In the genomic region with DNA sequence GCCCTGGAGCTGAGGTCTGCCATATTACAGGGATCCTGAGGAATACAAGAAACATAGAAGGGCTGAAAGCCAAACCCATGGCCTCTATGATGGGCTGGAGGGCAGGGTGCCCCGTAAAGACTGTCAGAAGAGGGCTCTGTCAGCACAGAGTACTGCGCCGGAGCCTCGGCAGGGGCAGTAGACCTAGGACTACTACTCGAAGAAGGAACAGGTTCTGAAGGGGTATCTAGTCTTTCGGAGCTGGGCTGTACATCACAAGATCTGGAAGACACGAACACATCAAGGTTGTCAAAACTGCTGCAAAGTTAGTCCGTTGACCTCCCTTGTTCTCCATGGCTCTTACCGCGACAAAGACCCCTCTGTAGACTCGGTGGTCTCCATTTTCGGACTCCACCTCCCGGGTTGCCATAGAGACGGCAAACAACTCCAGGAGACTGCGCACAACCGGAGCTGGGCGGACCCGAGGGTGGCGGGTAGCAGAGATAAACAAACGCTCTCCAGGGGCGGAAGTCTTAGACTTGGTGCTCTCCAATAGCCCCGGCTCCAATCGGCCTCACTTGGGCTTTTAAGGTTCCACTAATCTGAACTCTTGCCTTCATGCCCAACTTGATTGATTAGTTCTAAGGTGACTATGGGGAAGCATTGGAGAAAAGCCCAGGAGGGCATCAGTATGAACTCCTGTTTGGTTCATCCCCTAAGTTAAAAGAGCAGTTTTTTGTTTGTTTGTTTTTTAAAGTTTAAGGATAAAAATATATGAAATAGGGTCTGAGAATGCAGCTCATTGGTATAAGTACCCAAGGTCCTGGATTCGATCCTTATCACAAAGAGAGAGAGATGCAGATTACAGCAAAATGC, we compare ENCODE assay signal across 7 mouse cellular contexts. TPM values are rescaled to one million over a fixed set of nuclear protein-coding genes. Genes with fewer than 3 reads are reported as not detected.
DNase-seq lines count a peak whose midpoint lies in the region; ATAC-seq and TF ChIP-seq lines count a peak whose summit lies in the region.

Gene Spag8, minus strand, starts transcription at position 434 of the 855 bp plus-strand sequence.

- no peak for ATAC-seq in forebrain, embryonic 11.5 days (replicated peaks; ENCODE audit: low FRiP score)
- ATAC-seq in intestine, embryonic 14.5 days (replicated peaks; ENCODE audit: low FRiP score, low TSS enrichment, low read depth), result no peak
- ATAC-seq in lung, embryonic 14.5 days (ENCODE audit: insufficient read depth), result 0 out of 2 replicates have a peak, but pooled peaks have one; percentile 30
- ATAC-seq in erythroid progenitor cell, adult 5-6 weeks (replicated peaks; ENCODE audit: low FRiP score, poor library complexity, severe bottlenecking), result no peak

- no peak within 1 kb of the TSS for H3K27ac ChIP-seq in forebrain, embryonic 11.5 days (ENCODE audit: low read depth, low read length)
- no peak within 1 kb of the TSS for H3K27ac ChIP-seq in intestine, embryonic 14.5 days (ENCODE audit: low read depth)
- H3K27ac ChIP-seq in lung, embryonic 14.5 days (ENCODE audit: low read depth), result no peak within 1 kb of the TSS

- H3K4me1 ChIP-seq in E14TG2a.4 (replicated peaks; ENCODE audit: low read depth, low read length), result peaks cover 44% of the 10 kb centered on the region
- H3K4me1 ChIP-seq in forebrain, embryonic 11.5 days (replicated peaks; ENCODE audit: control insufficient read depth, insufficient read depth, low read length), result peaks cover 4% of the 10 kb centered on the region; the same call in 1 of the 2 replicates
- H3K4me1 ChIP-seq in intestine, embryonic 14.5 days (replicated peaks; ENCODE audit: control insufficient read depth, insufficient read depth, low read length), result peaks cover 7% of the 10 kb centered on the region
- no peaks in the 10 kb centered on the region for H3K4me1 ChIP-seq in lung, embryonic 14.5 days (ENCODE audit: insufficient read depth)

- H3K9ac ChIP-seq in forebrain, embryonic 11.5 days (ENCODE audit: low read length), result 0 out of 2 replicates have a peak within 1 kb of the TSS, but pooled peaks have one; percentile 16
- no peak within 1 kb of the TSS for H3K9ac ChIP-seq in intestine, embryonic 14.5 days (ENCODE audit: low read length)
- no peak within 1 kb of the TSS for H3K9ac ChIP-seq in lung, embryonic 14.5 days

- peaks cover 5% of the 10 kb centered on the region; the same call in 1 of the 2 replicates for H3K27me3 ChIP-seq in E14TG2a.4 (ENCODE audit: insufficient read depth, low read length)
- H3K27me3 ChIP-seq in forebrain, embryonic 11.5 days (ENCODE audit: control insufficient read depth, insufficient read depth, low read length), result no peaks in the 10 kb centered on the region
- H3K27me3 ChIP-seq in intestine, embryonic 14.5 days (replicated peaks; ENCODE audit: control insufficient read depth, insufficient read depth, low read length), result no peaks in the 10 kb centered on the region
- H3K27me3 ChIP-seq in lung, embryonic 14.5 days (ENCODE audit: insufficient read depth, low read length), result no peaks in the 10 kb centered on the region

- H3K4me3 ChIP-seq in E14TG2a.4 (replicated peaks; ENCODE audit: low read length), result peak within 1 kb of the TSS; percentile 57
- H3K4me3 ChIP-seq in forebrain, embryonic 11.5 days (ENCODE audit: low read depth, low read length), result peak within 1 kb of the TSS; percentile 23
- H3K4me3 ChIP-seq in intestine, embryonic 14.5 days (ENCODE audit: low read depth, low read length), result peak within 1 kb of the TSS; percentile 22
- H3K4me3 ChIP-seq in lung, embryonic 14.5 days (ENCODE audit: low read depth, low read length), result peak within 1 kb of the TSS; percentile 29

- H3K36me3 ChIP-seq in E14TG2a.4 (ENCODE audit: insufficient read depth, low read length), result no peaks in the 10 kb centered on the region
- no peaks in the 10 kb centered on the region for H3K36me3 ChIP-seq in forebrain, embryonic 11.5 days (ENCODE audit: control insufficient read depth, insufficient read depth, low read length)
- 0 out of 2 replicates have a peak, but pooled peaks cover 4% of the 10 kb centered on the region for H3K36me3 ChIP-seq in intestine, embryonic 14.5 days (ENCODE audit: control insufficient read depth, insufficient read depth, low read length)
- 0 out of 2 replicates have a peak, but pooled peaks cover 8% of the 10 kb centered on the region for H3K36me3 ChIP-seq in lung, embryonic 14.5 days (ENCODE audit: insufficient read depth)

- DNase-seq in ES-CJ7 (ENCODE audit: low read depth, low spot score), result peak; percentile 77
- DNase-seq in forebrain, embryonic 11.5 days (ENCODE audit: low spot score), result peak; percentile 75
- DNase-seq in intestine, embryonic 14.5 days (ENCODE audit: low spot score), result peak; percentile 69
- peak; percentile 78 for DNase-seq in lung, embryonic 14.5 days
- DNase-seq in retina, embryonic 14.5 days (ENCODE audit: low spot score), result peak; percentile 61

- 12% methylated on average over 24 of the region's 24 CpGs for WGBS in forebrain, embryonic 11.5 days
- WGBS in intestine, embryonic 14.5 days, result 20% methylated on average over 24 of the region's 24 CpGs
- WGBS in lung, embryonic 14.5 days, result 12% methylated on average over 24 of the region's 24 CpGs

- H3K4me2 ChIP-seq in forebrain, embryonic 11.5 days (ENCODE audit: low read depth, low read length, severe bottlenecking), result peak within 1 kb of the TSS; percentile 45
- H3K4me2 ChIP-seq in intestine, embryonic 14.5 days (ENCODE audit: low read length), result peak within 1 kb of the TSS; percentile 45
- peak within 1 kb of the TSS; percentile 55 for H3K4me2 ChIP-seq in lung, embryonic 14.5 days

- no peak for TF ChIP-seq CTCF in E14TG2a.4 (conservative IDR thresholded peaks at IDR 0.05; ENCODE audit: low read length)
- no peak for TF ChIP-seq CTCF in lung, embryonic 14.5 days (IDR thresholded peaks at IDR 0.05; ENCODE audit: low read depth)

- H3K9me3 ChIP-seq in E14TG2a.4 (ENCODE audit: low read length), result peaks cover 7% of the 10 kb centered on the region
- peaks cover 4% of the 10 kb centered on the region; the same call in 1 of the 2 replicates for H3K9me3 ChIP-seq in forebrain, embryonic 11.5 days (ENCODE audit: control insufficient read depth, low read length)
- peaks cover 7% of the 10 kb centered on the region for H3K9me3 ChIP-seq in intestine, embryonic 14.5 days (ENCODE audit: control insufficient read depth, low read length)
- H3K9me3 ChIP-seq in lung, embryonic 14.5 days (ENCODE audit: low read depth, low read length), result peaks cover 5% of the 10 kb centered on the region; the same call in 1 of the 2 replicates

RNA-seq across cellular contexts. Expression of gene Spag8, which starts in this region (rescaled TPM):
- 1.7 and 2.3 TPM in 2 replicates for polyA plus RNA-seq in forebrain, embryonic 11.5 days (2014; fragmentation: Nextera tagmentation; extraction: Ambion mirVana)
- 0.74 and 1.2 TPM in 2 replicates for polyA plus RNA-seq in intestine, embryonic 14.5 days (2014; fragmentation: Nextera tagmentation; extraction: Ambion mirVana)
- 0.68 and 1.6 TPM in 2 replicates for polyA plus RNA-seq in lung, embryonic 14.5 days (2014; fragmentation: Nextera tagmentation; extraction: Ambion mirVana)
- not detected in 2 replicates for total RNA-seq in erythroid progenitor cell, adult 5-6 weeks (2015; ENCODE audit: low replicate concordance)
- 3.9 TPM in 1 of 2 replicates, not detected in the other for total RNA-seq in erythroid progenitor cell, adult 5-6 weeks (2017; ENCODE audit: low replicate concordance)
